Mouse (Mus musculus) midbrain, embryonic 12.5 days (tissue): ENCODE results near the gene Src. TPM values are rescaled to one million over a fixed set of nuclear protein-coding genes. Genes with fewer than 3 reads are reported as not detected.
A peak's percentile ranks its signal among the peaks of the same experiment; 100 is the strongest.

Experiments
- ATAC-seq: fragments of 200-750 bp; cut with Nextera tagmentation; 2 replicates; pipeline ENCODE4 v1.8.0; 2017; ENCODE audit warnings: low read depth, moderate TSS enrichment, moderate library complexity; ENCODE audit not compliant: low FRiP score
- H3K27ac ChIP-seq: fragments of 300-500 bp; sonication (generic); replicated peaks from 2 replicates; pipeline ENCODE4 v1.5.1; 2016; ENCODE audit warnings: mild to moderate bottlenecking
- H3K27me3 ChIP-seq: fragments of 300-500 bp; sonication (generic); 2 replicates; pipeline ENCODE4 v1.6.1; 2016; ENCODE audit warnings: mild to moderate bottlenecking
- H3K36me3 ChIP-seq: fragments of 300-500 bp; sonication (generic); 2 replicates; pipeline ENCODE4 v1.6.1; 2016
- H3K4me1 ChIP-seq: fragments of 300-500 bp; sonication (generic); 2 replicates; pipeline ENCODE4 v1.6.1; 2016
- H3K4me2 ChIP-seq: fragments of 300-500 bp; sonication (generic); replicated peaks from 2 replicates; pipeline ENCODE4 v1.6.1; 2016; ENCODE audit warnings: mild to moderate bottlenecking, moderate library complexity
- H3K4me3 ChIP-seq: fragments of 300-500 bp; sonication (generic); 2 replicates; pipeline ENCODE4 v1.5.1; 2016; ENCODE audit warnings: mild to moderate bottlenecking
- H3K9ac ChIP-seq: fragments of 300-500 bp; sonication (generic); replicated peaks from 2 replicates; pipeline ENCODE4 v1.6.1; 2016; ENCODE audit warnings: mild to moderate bottlenecking, moderate library complexity
- H3K9me3 ChIP-seq: fragments of 300-500 bp; sonication (generic); 2 replicates; pipeline ENCODE4 v1.6.1; 2016; ENCODE audit warnings: mild to moderate bottlenecking
- WGBS: fragments of 180-500 bp; shearing (Covaris S2); methylation state at CpG from one replicate; pipeline ENCODE4 v1.1.7; 2016; 5-methylcytosine and 5-hydroxymethylcytosine counted together
- polyA plus RNA-seq: library from polyadenylated mRNA; unstranded; fragments of >200 nt; fragmentation: Nextera tagmentation; extraction: Ambion mirVana; gene quantifications from 2 replicates; pipeline ENCODE4 v1.2.1, GENCODE M21; 2016

The Src gene
- polyA plus RNA-seq, 1 experiment from 2014 or later, result 33.5 TPM

DNA sequence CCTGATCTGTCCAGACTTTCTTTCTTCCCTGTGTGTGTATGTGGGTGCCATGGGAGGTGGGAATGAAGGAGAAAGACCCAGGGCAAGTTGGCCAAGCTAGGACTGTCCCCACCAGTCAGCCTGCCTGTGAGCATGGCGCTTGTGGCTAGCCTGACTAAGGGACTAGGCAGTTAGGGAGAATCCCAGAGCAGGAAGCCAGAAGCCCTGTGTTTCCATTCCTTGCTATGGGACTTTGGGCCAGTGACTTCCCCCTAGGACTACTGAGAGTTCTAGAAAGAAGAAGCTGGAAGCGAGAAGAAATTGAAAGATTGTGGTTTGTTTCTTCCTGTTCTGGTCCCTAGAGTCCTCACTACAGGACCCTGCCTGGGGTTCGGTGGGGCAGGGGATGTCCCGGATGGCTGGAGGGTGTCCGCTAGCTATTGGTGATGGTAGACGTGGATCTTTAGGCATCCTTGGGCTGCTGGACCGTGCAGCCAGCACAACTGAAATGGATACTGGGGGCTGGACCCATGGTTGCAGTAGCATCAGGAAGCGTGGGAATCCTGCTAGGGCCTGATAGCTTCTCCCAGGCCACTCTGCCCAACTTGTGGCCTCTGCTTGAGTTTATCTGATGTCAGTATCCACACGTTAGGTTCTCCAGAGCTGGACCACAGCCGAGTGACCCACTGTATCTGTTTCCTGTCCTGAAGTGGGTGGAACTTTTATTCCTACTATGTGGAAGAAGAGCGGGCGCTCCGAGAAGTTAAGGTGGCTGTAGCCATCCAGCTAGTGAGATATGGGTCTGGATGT is 10.3 kb downstream of the Src start:
- Histone ChIP-seq H3K4me1 (peaks cover 76% of the 10 kb centered on the region), H3K4me3 (no peak overlapping the region), H3K9me3 (no peaks in the 10 kb centered on the region), H3K4me2 (no peak overlapping the region), H3K36me3 (peaks cover 22% of the 10 kb centered on the region; the same call in 1 of the 2 replicates), H3K9ac (no peak overlapping the region), H3K27me3 (no peaks in the 10 kb centered on the region), H3K27ac (no peak overlapping the region)
- no peak for ATAC-seq
- WGBS, result 92% methylated on average over 13 of the region's 13 CpGs

GRCm38 (mm10) chr2:157429735-157430134 is 11.5 kb downstream of the Src start:
- Histone ChIP-seq H3K27me3 (no peaks in the 10 kb centered on the region), H3K36me3 (peaks cover 31% of the 10 kb centered on the region; the same call in 1 of the 2 replicates), H3K4me1 (peaks cover 83% of the 10 kb centered on the region), H3K9ac (no peak overlapping the region), H3K4me3 (no peak overlapping the region), H3K9me3 (no peaks in the 10 kb centered on the region), H3K4me2 (no peak overlapping the region), H3K27ac (0 out of 2 replicates have a peak overlapping the region, but pooled peaks have one; percentile 20)
- ATAC-seq, result no peak
- 83% methylated on average over 7 of the region's 7 CpGs for WGBS

DNA sequence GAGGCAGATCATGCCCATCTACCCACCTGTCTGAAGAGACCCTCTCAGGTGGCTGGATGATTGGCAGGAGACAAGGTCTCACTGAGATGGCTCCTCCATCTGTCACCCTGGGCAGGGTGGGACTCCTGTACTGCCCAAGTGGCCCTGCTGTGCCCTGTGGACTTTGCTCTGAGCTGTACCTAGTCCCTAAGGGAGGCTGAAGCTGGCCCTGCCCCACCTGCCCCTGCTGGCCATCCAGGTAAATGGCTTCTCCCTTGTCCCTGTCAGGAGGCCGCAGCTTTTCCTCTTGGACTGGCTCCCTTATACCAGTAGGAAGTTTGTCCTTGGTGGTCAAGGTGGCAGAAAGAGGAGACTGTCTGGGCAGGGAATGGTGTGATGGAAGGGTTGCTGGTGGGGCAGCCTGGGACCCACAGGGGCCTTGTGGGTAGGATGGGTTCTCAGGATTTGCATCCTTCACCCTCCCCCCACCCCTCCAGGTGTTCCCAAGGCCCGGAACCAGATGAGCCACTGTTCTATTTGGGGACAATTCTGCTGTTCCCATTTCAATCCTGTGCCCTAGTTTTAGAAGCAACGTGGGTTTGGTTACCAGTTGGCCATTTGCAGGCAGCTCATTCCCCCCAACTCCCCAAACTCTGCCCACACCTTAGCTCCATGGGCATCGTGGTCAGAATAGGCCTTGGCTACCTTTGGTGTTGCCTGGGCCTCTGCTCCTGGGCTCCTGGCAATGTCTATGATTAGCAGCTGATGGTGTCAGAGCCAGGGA is 12.6 kb downstream of the Src start:
- Histone ChIP-seq H3K4me3 (no peak overlapping the region), H3K9ac (no peak overlapping the region), H3K4me1 (peaks cover 76% of the 10 kb centered on the region), H3K27me3 (no peaks in the 10 kb centered on the region), H3K4me2 (no peak overlapping the region), H3K9me3 (no peaks in the 10 kb centered on the region), H3K27ac (no peak overlapping the region), H3K36me3 (peaks cover 31% of the 10 kb centered on the region; the same call in 1 of the 2 replicates)
- ATAC-seq, result no peak
- WGBS, result 75% methylated on average over 4 of the region's 4 CpGs

- 74% methylated on average over 5 of the region's 5 CpGs for WGBS
- H3K4me2 ChIP-seq, result no peak overlapping the region
- no peak overlapping the region; the same call in 1 of the 2 replicates for H3K9ac ChIP-seq
- no peaks in the 10 kb centered on the region for H3K27me3 ChIP-seq
- H3K4me3 ChIP-seq, result no peak overlapping the region
- no peak for ATAC-seq
- peaks cover 68% of the 10 kb centered on the region for H3K4me1 ChIP-seq
- peaks cover 34% of the 10 kb centered on the region; the same call in 1 of the 2 replicates for H3K36me3 ChIP-seq
- no peaks in the 10 kb centered on the region for H3K9me3 ChIP-seq
- H3K27ac ChIP-seq, result peak overlapping the region; percentile 50
Observed at GRCm38 (mm10) chr2:157431912-157432311, 13.7 kb downstream of the Src start.

GRCm38 (mm10) chr2:157432476-157432875 is 14.2 kb downstream of the Src start:
- Histone ChIP-seq H3K4me3 (no peak overlapping the region), H3K27ac (peak overlapping the region; percentile 50; the same call in 1 of the 2 replicates), H3K4me1 (peaks cover 63% of the 10 kb centered on the region), H3K9ac (no peak overlapping the region; the same call in 1 of the 2 replicates), H3K9me3 (no peaks in the 10 kb centered on the region), H3K27me3 (no peaks in the 10 kb centered on the region), H3K36me3 (peaks cover 40% of the 10 kb centered on the region), H3K4me2 (no peak overlapping the region)
- ATAC-seq, result no peak; the same call in 1 of the 2 replicates
- WGBS, result 77% methylated on average over 9 of the region's 9 CpGs

GRCm38 (mm10) chr2:157434041-157434440 is 15.8 kb downstream of the Src start:
- Histone ChIP-seq H3K9ac (no peak overlapping the region), H3K9me3 (no peaks in the 10 kb centered on the region), H3K27ac (no peak overlapping the region), H3K36me3 (peaks cover 36% of the 10 kb centered on the region), H3K4me3 (no peak overlapping the region), H3K4me2 (no peak overlapping the region), H3K27me3 (no peaks in the 10 kb centered on the region), H3K4me1 (peaks cover 56% of the 10 kb centered on the region)
- WGBS, result 34% methylated on average over 9 of the region's 9 CpGs
- ATAC-seq, result no peak

DNA sequence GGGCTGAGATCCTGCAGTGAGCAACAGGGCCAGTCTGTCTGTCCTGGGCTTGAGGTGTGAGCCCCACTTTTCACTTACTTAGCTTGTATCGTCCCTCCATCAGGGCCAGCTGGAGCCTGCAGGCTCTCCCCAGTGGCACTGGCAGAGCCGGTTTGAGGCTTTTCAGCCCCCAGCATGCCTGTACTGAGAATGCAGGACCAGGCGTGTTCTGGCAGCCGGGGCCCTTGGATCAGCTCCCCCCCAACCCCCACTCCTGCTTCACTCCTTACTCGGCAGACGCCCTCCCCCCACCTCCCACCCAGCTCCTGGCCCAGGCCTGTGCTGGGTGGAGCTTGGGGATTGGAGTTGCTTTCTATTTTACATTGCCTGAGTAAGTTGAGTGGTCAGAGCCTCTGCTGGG is 16.3 kb downstream of the Src start:
- peaks cover 40% of the 10 kb centered on the region for H3K36me3 ChIP-seq
- H3K4me2 ChIP-seq, result no peak overlapping the region
- no peak overlapping the region for H3K27ac ChIP-seq
- no peak overlapping the region for H3K9ac ChIP-seq
- peaks cover 54% of the 10 kb centered on the region for H3K4me1 ChIP-seq
- 11% methylated on average over 6 of the region's 6 CpGs for WGBS
- no peak overlapping the region for H3K4me3 ChIP-seq
- H3K9me3 ChIP-seq, result no peaks in the 10 kb centered on the region
- H3K27me3 ChIP-seq, result no peaks in the 10 kb centered on the region
- ATAC-seq, result 0 out of 2 replicates have a peak, but pooled peaks have one; percentile 21

DNA sequence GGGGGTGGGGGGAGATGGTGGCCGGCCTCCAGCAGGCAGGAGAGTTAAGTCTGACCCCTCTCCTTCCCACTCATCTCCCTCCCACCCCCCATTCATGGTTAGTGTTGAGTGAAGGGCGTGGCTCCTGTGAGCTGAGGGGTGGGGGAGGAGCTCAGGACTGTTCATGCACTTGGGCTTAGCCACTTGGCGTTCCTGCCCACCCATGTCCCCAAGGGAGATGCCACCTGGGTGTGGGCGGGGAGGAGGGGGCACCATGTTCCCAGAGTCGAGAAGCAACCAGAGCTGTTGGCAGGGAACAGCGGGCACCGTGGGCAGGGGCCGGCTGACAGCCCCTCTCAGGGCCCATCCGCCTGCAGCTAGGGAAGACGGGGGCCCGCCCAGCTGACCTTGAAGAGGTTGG is 18.3 kb downstream of the Src start:
- Histone ChIP-seq H3K9ac (no peak overlapping the region), H3K4me2 (no peak overlapping the region), H3K36me3 (peaks cover 49% of the 10 kb centered on the region), H3K9me3 (no peaks in the 10 kb centered on the region; the same call in 1 of the 2 replicates), H3K27me3 (no peaks in the 10 kb centered on the region), H3K4me1 (peaks cover 40% of the 10 kb centered on the region), H3K4me3 (no peak overlapping the region), H3K27ac (no peak overlapping the region)
- no peak for ATAC-seq
- 85% methylated on average over 10 of the region's 11 CpGs for WGBS

DNA sequence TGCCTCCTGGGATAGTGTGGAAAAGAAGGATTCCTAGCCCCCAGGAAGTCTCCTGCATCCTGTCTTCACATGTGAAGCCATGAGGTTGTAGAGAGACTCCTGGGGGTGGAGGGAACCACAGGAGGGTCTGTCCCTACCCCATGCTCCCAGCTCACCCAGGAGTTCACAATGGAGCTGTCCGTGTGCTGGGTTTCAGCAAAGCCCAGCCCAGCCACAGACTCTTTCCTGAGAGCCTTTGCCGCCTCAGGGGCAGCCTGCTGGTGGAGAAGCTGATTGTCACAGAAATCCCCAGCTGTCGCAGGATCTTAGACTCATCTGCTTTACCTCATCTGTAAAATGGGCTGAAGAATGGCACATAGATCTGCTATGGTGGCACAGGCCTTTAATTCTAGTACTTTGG is 18.9 kb downstream of the Src start:
- Histone ChIP-seq H3K4me3 (no peak overlapping the region), H3K9ac (no peak overlapping the region), H3K4me2 (no peak overlapping the region), H3K27ac (no peak overlapping the region), H3K4me1 (peaks cover 33% of the 10 kb centered on the region), H3K27me3 (no peaks in the 10 kb centered on the region), H3K9me3 (no peaks in the 10 kb centered on the region; the same call in 1 of the 2 replicates), H3K36me3 (peaks cover 50% of the 10 kb centered on the region)
- 87% methylated on average over 3 of the region's 3 CpGs for WGBS
- no peak for ATAC-seq

DNA sequence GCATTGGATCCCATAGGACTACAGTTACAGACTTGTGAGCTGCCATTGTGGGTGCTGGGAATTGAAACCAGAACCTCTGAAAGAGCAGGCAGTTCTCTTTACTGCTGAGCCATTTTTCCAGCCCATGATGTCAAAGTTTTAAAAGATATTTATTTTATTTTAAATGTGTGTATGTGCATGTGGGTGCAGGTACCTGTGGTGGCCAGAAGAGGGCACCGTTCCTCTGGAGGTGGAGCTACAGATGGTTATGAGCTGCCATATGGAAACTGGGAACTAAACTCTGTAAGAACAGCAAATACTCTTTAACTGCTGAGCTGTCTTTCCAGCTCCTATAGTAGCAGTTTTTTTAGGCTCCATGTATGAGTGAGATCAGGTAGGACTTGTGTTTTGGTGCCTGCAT is 23.1 kb downstream of the Src start:
- Histone ChIP-seq H3K4me1 (0 out of 2 replicates have a peak, but pooled peaks cover 3% of the 10 kb centered on the region), H3K9me3 (no peaks in the 10 kb centered on the region; the same call in 1 of the 2 replicates), H3K36me3 (peaks cover 64% of the 10 kb centered on the region), H3K9ac (no peak overlapping the region), H3K4me3 (no peak overlapping the region), H3K27me3 (no peaks in the 10 kb centered on the region), H3K4me2 (no peak overlapping the region), H3K27ac (no peak overlapping the region)
- 94% methylated on average over 1 of the region's 1 CpGs for WGBS
- no peak for ATAC-seq

- ATAC-seq, result no peak
- Histone ChIP-seq H3K4me1 (no peaks in the 10 kb centered on the region), H3K4me2 (no peak overlapping the region), H3K27me3 (no peaks in the 10 kb centered on the region), H3K36me3 (peaks cover 47% of the 10 kb centered on the region), H3K9me3 (no peaks in the 10 kb centered on the region), H3K27ac (no peak overlapping the region), H3K9ac (no peak overlapping the region), H3K4me3 (no peak overlapping the region)
- 90% methylated on average over 15 of the region's 15 CpGs for WGBS
Observed at GRCm38 (mm10) chr2:157447297-157448158, 29.3 kb downstream of the Src start.
